Mouse (Mus musculus) spleen, adult 2 months (tissue): Measurements from ENCODE around the gene Arnt2. TPM values are rescaled to one million over a fixed set of nuclear protein-coding genes. Genes with fewer than 3 reads are reported as not detected.

Experiments
- DNase-seq, 2 experiments: peaks; one replicate each; pipeline versions ENCODE4 v3.0.0 to v3.0.0-alpha.2; 2012 to 2021; ENCODE audit warnings: low spot score in 2 of 2, low read depth in 1 of 2
- H3K27ac ChIP-seq: fragments of 200-500 bp; 2 replicates; pipeline ENCODE4 v1.5.1; 2012; ENCODE audit warnings: low read length, inconsistent platforms; ENCODE audit not compliant: insufficient read depth
- H3K27me3 ChIP-seq: fragments of 200-500 bp; 2 replicates; pipeline ENCODE4 v1.6.1; 2012; ENCODE audit warnings: mild to moderate bottlenecking, moderate library complexity, low read length, inconsistent platforms; ENCODE audit not compliant: control insufficient read depth, insufficient read depth
- H3K36me3 ChIP-seq: fragments of 200-500 bp; 2 replicates; pipeline ENCODE4 v1.6.1; 2012; ENCODE audit warnings: mild to moderate bottlenecking, low read length, inconsistent platforms; ENCODE audit not compliant: control insufficient read depth, insufficient read depth
- H3K4me1 ChIP-seq: fragments of 200-500 bp; 2 replicates; pipeline ENCODE4 v1.6.1; 2011; ENCODE audit warnings: inconsistent platforms; ENCODE audit not compliant: control insufficient read depth, insufficient read depth, insufficient read length
- H3K4me3 ChIP-seq: fragments of 200-500 bp; 2 replicates; pipeline ENCODE4 v1.5.1; 2011; ENCODE audit warnings: mild to moderate bottlenecking, inconsistent platforms; ENCODE audit not compliant: insufficient read depth, insufficient read length; ENCODE audit errors: extremely low read depth
- CTCF ChIP-seq: fragments of 200-500 bp; IDR thresholded peaks from 2 replicates; pipeline ENCODE4 v1.5.1; 2011; ENCODE audit warnings: mild to moderate bottlenecking, inconsistent platforms; ENCODE audit not compliant: insufficient read depth, insufficient read length, insufficient replicate concordance; ENCODE audit errors: extremely low read depth
- POLR2A ChIP-seq: fragments of 200-500 bp; IDR thresholded peaks from 2 replicates; pipeline ENCODE4 v1.6.1; 2011; ENCODE audit warnings: low read depth, low read length, inconsistent platforms
- WGBS: fragments of 180-500 bp; shearing (Covaris S2); methylation state at CpG from one replicate; pipeline ENCODE4 v1.1.7; 2018; 5-methylcytosine and 5-hydroxymethylcytosine counted together
- polyA plus RNA-seq: library from polyadenylated mRNA; depleted of rRNA; stranded (reverse); fragments of >200 nt; gene quantifications from 2 replicates; pipeline ENCODE4 v1.2.3, GENCODE M21; 2012

The Arnt2 gene
- polyA plus RNA-seq, 1 experiment = 2.0 TPM

DNA sequence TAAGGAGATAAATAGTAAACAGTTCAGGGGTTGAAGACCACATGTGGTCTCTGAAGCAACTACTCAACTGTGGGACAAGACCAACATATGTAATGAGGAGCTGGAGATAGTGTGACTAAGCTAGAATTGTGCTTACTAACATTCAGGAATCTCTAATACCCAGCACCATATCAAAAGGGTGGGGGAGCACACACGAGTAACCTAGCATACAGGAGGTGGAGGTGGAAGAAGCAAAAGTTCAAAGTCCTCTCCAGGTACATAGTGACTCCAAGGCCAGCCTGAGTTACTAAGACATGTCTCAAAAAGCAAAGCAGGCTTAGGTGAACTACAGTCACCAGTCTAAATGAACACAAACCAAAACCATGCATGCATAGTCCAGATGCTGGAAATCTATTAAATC is 29.6 kb upstream of the Arnt2 start:
- H3K4me3 ChIP-seq = no peak overlapping the region
- H3K27ac ChIP-seq = no peak overlapping the region
- no peaks in the 10 kb centered on the region for H3K36me3 ChIP-seq
- no peak for DNase-seq
- no peaks in the 10 kb centered on the region for H3K4me1 ChIP-seq
- WGBS = 63% methylated on average over 1 of the region's 1 CpGs
- no peak for TF ChIP-seq CTCF
- TF ChIP-seq POLR2A = no peak
- no peaks in the 10 kb centered on the region for H3K27me3 ChIP-seq

DNA sequence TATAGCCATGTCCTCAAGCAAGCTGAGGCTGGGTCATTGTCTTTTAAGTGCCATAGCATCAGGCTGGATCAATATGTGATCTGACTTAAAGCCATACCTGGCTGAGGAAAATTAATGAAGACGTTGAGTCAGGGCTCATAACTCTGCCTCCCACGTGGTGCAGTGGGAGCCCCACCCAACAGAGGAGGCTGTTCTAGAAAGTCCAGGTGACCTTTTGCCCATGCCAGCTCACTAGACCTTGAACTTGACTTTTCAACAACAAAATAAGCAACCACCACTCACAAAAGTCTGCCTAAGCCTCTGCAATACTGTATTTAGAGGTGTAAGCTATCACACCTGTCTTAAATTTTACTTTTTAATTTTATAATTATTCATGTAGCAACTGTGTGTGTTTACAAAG is 24.9 kb upstream of the Arnt2 start:
- no peak for DNase-seq
- no peak overlapping the region for H3K4me3 ChIP-seq
- no peaks in the 10 kb centered on the region for H3K27me3 ChIP-seq
- TF ChIP-seq POLR2A (no peak), CTCF (no peak)
- no peak overlapping the region for H3K27ac ChIP-seq
- WGBS = 74% methylated on average over 2 of the region's 2 CpGs
- H3K4me1 ChIP-seq = no peaks in the 10 kb centered on the region
- no peaks in the 10 kb centered on the region for H3K36me3 ChIP-seq

DNA sequence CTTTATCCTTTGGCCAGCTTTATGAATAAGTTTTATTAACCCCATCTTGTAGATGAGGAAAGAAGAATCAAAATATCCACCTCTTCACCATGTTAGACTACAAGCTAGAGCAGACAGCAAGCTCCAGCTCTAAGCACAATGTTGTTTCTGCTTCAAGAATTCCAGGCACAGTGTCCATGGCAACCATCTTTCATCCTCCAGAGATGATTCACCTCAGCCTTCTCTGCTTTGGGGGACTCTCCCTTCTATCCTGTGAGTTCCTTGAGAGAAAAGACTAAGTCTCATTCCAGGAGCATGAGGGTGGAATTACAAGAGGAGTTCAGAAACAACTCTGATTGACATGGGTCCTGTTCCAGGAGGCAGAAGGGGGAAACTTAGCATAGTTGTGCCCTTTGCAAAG is 22.2 kb upstream of the Arnt2 start:
- H3K27ac ChIP-seq = no peak overlapping the region
- no peaks in the 10 kb centered on the region for H3K27me3 ChIP-seq
- no peak for DNase-seq
- H3K36me3 ChIP-seq = no peaks in the 10 kb centered on the region
- H3K4me3 ChIP-seq = no peak overlapping the region
- no peaks in the 10 kb centered on the region for H3K4me1 ChIP-seq
- no peak for TF ChIP-seq CTCF
- TF ChIP-seq POLR2A = no peak

DNA sequence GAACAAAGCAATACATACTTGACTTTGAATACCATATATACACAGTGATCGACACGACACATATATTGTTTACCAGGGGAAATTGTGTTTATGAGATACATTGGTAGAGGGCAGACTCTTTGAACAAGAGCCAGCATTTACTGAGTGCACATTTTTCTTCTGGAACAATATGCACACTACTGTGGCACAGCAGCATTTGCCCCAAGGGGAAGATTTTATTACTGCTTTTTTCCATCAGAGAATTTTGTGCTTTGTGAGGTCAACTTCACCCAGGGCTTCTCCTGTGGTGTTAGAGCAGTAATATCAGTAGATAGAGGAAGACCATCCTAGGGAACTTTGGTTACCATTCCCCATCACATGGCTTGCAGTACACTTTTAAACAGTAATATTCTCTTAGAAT is 17.2 kb upstream of the Arnt2 start:
- H3K4me3 ChIP-seq = no peak overlapping the region
- no peak for TF ChIP-seq POLR2A
- no peak for TF ChIP-seq CTCF
- 93% methylated on average over 2 of the region's 2 CpGs for WGBS
- no peaks in the 10 kb centered on the region for H3K27me3 ChIP-seq
- no peak for DNase-seq
- no peaks in the 10 kb centered on the region for H3K36me3 ChIP-seq
- H3K4me1 ChIP-seq = no peaks in the 10 kb centered on the region
- H3K27ac ChIP-seq = no peak overlapping the region

DNA sequence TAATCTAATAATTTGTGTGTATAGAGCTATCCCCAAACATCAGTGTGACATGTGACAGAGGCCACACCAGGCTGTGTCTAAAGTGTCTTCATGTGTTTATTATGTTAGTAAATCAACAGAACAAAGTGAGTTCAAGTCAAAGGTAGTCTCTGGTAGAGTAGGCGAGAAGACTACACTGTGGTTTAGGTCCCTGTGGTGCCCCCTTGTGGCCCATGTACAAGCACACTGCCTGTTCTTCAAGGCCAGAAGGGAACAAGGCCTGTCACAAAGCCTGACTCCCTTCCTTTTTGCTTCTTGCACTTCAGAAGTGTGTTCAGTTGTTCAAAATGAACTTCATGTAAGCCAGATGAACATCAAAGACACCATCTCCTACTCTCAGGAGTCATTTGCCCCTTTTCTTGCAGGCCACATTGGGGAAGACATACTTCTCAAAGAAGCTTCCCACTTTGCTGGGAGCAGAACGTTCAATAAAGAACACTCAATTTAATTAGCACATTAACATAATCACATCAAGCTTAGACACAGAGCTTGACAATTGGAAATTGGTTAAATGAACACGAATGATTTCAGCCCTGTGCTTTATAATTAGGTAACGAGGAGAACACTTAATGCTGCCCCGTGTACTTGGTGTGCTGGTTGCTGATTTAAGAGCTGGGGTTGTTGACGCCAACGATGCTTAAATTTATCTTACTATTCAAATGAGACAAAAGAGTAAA is 14.9 kb upstream of the Arnt2 start:
- Histone ChIP-seq H3K27ac (no peak overlapping the region), H3K4me1 (no peaks in the 10 kb centered on the region), H3K36me3 (no peaks in the 10 kb centered on the region), H3K27me3 (no peaks in the 10 kb centered on the region), H3K4me3 (no peak overlapping the region)
- 82% methylated on average over 7 of the region's 7 CpGs for WGBS
- no peak for DNase-seq
- TF ChIP-seq CTCF (no peak), POLR2A (no peak)

DNA sequence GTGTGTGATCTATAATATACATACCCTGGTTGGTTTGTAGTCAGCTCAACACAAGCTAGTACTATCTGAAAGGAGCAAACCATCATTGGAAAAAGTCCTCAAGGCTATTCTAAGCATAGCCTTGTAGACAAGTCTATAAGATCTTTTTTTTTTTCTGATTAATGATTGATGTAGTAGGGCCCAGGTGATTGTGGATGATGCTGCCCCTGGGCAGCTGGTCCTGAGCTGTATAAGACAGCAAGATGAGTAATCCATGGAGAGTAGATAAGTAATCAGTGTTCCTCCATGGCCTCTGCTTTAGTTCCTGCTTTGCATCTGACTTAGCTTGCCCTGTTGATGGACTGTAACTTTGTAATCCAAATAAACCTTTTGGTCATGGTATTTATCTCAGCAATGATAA is 11.8 kb upstream of the Arnt2 start:
- Histone ChIP-seq H3K4me3 (no peak overlapping the region), H3K27ac (no peak overlapping the region)
- DNase-seq = no peak

DNA sequence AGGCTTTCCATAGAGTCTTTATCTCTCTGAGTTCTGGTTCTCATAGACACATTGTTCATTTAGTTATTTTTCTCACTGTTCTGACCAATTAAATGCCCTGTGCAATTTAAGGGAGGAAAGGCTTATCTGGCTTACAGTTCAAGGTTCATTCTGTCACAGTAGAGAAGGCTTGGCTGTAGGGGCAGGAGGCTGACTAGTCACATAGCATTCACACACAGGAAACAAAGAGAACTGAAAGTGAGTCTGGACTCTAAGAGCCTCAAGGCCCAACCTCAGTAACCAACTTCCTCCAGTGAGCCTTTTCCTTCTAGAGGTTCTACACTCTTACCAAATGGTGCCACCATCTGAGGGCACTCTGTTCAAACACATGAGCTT is 11.3 kb upstream of the Arnt2 start:
- H3K27me3 ChIP-seq = no peaks in the 10 kb centered on the region
- no peak overlapping the region for H3K27ac ChIP-seq
- no peak for DNase-seq
- H3K4me3 ChIP-seq = no peak overlapping the region
- TF ChIP-seq CTCF = no peak
- no peak for TF ChIP-seq POLR2A
- no peaks in the 10 kb centered on the region for H3K4me1 ChIP-seq
- no peaks in the 10 kb centered on the region for H3K36me3 ChIP-seq

More for the DNA sequence above, 11.8 kb upstream of the Arnt2 start:
- H3K36me3 ChIP-seq = no peaks in the 10 kb centered on the region
- no peaks in the 10 kb centered on the region for H3K27me3 ChIP-seq
- TF ChIP-seq POLR2A (no peak), CTCF (no peak)
- H3K4me1 ChIP-seq = no peaks in the 10 kb centered on the region
